Mouse (Mus musculus) kidney, postnatal 0 days (tissue): ENCODE measurements at regions not wholly inside any gene's neighbourhood (a gene's known extent, or its start where the extent isn't known, plus 50 kb on each side); places are given as distances from the start of the nearest gene placed in this dataset.
A peak's percentile ranks its signal among the peaks of the same experiment; 100 is the strongest.

Experiments used
- ATAC-seq: fragments of 200-750 bp; cut with Nextera tagmentation; replicated peaks from 2 replicates; pipeline ENCODE4 v1.8.0; 2017; ENCODE audit warnings: low read depth, moderate number of reproducible peaks, moderate TSS enrichment, moderate library complexity; ENCODE audit not compliant: low FRiP score
- DNase-seq: peaks from one replicate; pipeline ENCODE4 v3.0.0-alpha.2; 2016; ENCODE audit warnings: low spot score
- H3K27ac ChIP-seq: fragments of 300-500 bp; sonication (generic); 2 replicates; pipeline ENCODE4 v1.5.1; 2014; ENCODE audit warnings: mild to moderate bottlenecking
- H3K27me3 ChIP-seq: fragments of 300-500 bp; sonication (generic); 2 replicates; pipeline ENCODE4 v1.6.1; 2014; ENCODE audit warnings: low read length, mixed read lengths; ENCODE audit not compliant: insufficient read depth
- H3K36me3 ChIP-seq: fragments of 300-500 bp; sonication (generic); 2 replicates; pipeline ENCODE4 v1.6.1; 2014; ENCODE audit warnings: low read length, mixed read lengths; ENCODE audit not compliant: insufficient read depth
- H3K4me1 ChIP-seq: fragments of 300-500 bp; sonication (generic); replicated peaks from 2 replicates; pipeline ENCODE4 v1.6.1; 2014; ENCODE audit warnings: antibody characterized with exemption, low read length, mixed read lengths; ENCODE audit not compliant: insufficient read depth
- H3K4me2 ChIP-seq: fragments of 300-500 bp; sonication (generic); 2 replicates; pipeline ENCODE4 v1.6.1; 2014; ENCODE audit warnings: mild to moderate bottlenecking, low read length, moderate library complexity, mixed read lengths
- H3K4me3 ChIP-seq: fragments of 300-500 bp; sonication (generic); replicated peaks from 2 replicates; pipeline ENCODE4 v1.5.1; 2014; ENCODE audit warnings: low read depth, low read length
- H3K9ac ChIP-seq: fragments of 300-500 bp; sonication (generic); 2 replicates; pipeline ENCODE4 v1.6.1; 2014; ENCODE audit warnings: low read depth, low read length
- H3K9me3 ChIP-seq: fragments of 300-500 bp; sonication (generic); replicated peaks from 2 replicates; pipeline ENCODE4 v1.6.1; 2016; ENCODE audit warnings: low read length, inconsistent platforms, mixed read lengths
- CTCF ChIP-seq: IDR thresholded peaks from 2 replicates; pipeline ENCODE4 v1.5.1; 2016; ENCODE audit warnings: antibody characterized with exemption, low read depth, mild to moderate bottlenecking, moderate library complexity
- WGBS: fragments of 180-500 bp; shearing (Covaris S2); extraction: QIAGEN DNeasy Blood & Tissue Kit; methylation state at CpG from one replicate; pipeline ENCODE4 v1.1.7; 2014; 5-methylcytosine and 5-hydroxymethylcytosine counted together

DNA sequence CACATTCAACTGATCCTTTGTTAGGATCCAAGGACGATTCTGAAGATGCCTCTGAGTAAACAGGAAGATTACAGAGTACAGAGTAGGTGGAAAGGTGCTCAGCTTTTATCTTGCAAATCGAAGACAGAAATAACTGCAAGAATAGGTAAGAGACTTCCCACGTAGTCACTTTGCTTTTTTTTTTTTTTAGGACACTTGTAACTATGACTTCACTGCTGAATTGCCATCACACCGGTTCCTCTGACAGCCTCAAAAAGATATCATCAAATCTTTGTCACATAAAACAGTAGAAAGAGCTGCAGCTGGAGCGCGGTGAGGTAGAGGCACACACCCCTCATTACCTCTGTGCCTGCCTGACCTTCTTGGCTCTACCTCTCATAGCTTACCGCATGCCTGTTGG is 83.1 kb upstream of the Plcl2 start:
- DNase-seq (no peak), ATAC-seq (no peak)
- H3K4me2 ChIP-seq = no peak overlapping the region
- no peaks in the 10 kb centered on the region for H3K9me3 ChIP-seq
- no peaks in the 10 kb centered on the region for H3K27me3 ChIP-seq
- H3K9ac ChIP-seq = no peak overlapping the region
- no peak overlapping the region for H3K27ac ChIP-seq
- no peaks in the 10 kb centered on the region for H3K4me1 ChIP-seq
- no peak overlapping the region for H3K4me3 ChIP-seq
- no peak for TF ChIP-seq CTCF
- H3K36me3 ChIP-seq = no peaks in the 10 kb centered on the region
- WGBS = 78% methylated on average over 7 of the region's 7 CpGs

DNA sequence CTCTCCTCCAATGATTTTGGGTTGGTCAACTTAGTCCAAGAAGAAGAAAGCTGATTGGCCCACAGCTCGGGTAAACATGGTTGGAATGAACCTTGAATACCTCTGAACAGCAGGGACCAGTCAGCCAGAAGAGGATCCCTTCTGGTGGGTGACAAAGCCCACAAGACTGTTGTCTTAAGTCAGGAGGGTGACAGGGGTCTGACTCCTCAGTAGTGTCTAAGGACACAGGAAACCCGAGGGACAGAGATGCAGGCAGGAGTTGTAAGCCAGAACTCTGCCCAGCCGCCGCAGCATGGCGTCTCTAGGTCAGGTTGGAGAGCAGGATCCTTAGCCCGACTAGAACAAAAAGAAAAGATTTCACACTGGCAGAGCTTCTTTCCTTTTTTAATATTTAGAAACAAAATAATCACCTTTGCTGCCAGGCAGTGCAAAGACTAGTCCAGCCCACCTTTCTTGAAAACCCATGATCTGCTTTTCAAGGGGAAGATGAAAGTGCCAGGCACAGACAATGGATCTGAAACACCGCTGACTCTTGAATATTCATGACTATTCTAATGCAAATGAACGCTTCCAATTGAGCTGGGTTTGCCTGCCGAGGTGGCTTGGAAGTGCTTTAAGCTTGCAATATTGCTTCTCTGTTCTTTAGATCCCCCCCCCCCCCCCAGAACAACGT is 81.7 kb upstream of the Plcl2 start:
- Histone ChIP-seq H3K27me3 (no peaks in the 10 kb centered on the region), H3K9ac (no peak overlapping the region), H3K4me1 (no peaks in the 10 kb centered on the region), H3K4me3 (no peak overlapping the region), H3K9me3 (no peaks in the 10 kb centered on the region), H3K4me2 (peak overlapping the region; percentile 10; the same call in 1 of the 2 replicates), H3K27ac (no peak overlapping the region), H3K36me3 (no peaks in the 10 kb centered on the region)
- no peak for DNase-seq
- WGBS = 26% methylated on average over 10 of the region's 10 CpGs
- no peak for ATAC-seq
- TF ChIP-seq CTCF = no peak

DNA sequence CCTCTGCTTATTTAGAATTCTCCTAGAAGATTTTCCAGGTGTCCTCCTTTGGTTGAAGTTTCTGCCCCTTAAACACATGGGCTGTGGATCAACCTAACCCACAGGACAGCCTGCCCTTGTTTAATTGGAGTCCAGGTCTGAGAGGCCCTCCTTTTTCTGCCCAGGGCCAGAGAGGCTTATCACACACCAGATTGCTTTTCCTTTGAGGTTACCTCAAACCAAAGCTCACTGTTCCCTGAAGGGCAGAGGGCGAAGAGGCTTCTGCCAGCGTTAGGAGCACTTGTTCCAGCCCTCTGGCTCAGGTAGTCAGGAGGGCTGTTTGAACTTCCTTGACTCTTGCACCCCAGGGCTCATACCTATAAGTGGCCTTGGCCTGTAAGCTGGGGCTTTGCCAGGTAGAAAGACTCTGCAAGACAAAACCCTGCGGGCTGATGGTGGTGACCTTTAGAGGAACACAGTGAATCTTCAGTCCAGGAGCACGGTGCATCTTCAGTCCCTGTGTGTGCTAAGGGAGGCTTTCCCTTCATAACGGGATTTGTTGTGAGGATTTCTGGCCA is 81.1 kb upstream of the Plcl2 start:
- no peaks in the 10 kb centered on the region for H3K9me3 ChIP-seq
- H3K36me3 ChIP-seq = no peaks in the 10 kb centered on the region
- no peak overlapping the region for H3K4me3 ChIP-seq
- H3K9ac ChIP-seq = no peak overlapping the region
- no peak for TF ChIP-seq CTCF
- no peak overlapping the region for H3K4me2 ChIP-seq
- H3K27me3 ChIP-seq = no peaks in the 10 kb centered on the region
- DNase-seq (no peak), ATAC-seq (no peak)
- H3K4me1 ChIP-seq = no peaks in the 10 kb centered on the region
- 63% methylated on average over 5 of the region's 5 CpGs for WGBS
- no peak overlapping the region for H3K27ac ChIP-seq

DNA sequence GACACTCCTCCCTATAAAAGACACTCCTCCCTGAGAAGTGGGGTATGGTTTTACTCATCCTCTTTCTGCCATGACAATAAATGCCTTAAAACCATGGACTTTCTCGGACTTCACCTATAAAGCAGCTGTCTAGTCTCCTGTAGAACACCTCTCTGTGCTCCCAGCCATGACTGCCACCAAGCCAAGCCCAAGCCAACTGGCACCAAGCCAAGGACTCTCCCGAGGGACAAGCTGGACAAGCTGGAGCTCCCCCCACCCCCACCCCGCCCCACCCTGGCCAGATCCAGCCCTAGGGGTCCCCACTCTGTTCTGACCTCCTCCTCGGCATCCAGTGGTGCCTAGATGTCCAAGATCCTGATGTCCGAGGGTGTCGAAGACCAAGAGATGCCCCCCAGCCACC is 76.6 kb upstream of the Plcl2 start:
- WGBS = 74% methylated on average over 6 of the region's 6 CpGs
- no peak overlapping the region for H3K9ac ChIP-seq
- no peak for TF ChIP-seq CTCF

DNA sequence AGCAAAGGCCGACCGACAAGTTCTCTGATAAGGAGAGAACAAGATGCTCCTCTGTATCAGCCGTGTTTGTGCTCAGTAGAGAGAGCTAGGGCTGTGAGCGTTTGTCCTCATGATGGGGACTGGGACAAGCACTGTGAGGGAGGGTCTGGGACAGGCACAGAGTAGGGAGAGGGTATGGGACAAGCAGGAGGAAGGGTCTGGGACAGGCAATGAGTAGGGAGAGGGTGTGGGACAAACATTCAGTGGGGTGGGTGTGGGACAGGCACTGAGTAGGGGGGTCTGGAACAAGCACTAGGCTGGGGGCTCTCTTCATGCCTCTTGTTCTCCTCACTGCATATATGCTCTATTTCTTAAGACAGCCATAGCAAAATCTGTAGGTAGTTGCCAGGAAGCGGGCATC is 70.2 kb upstream of the Plcl2 start:
- Histone ChIP-seq H3K27me3 (no peaks in the 10 kb centered on the region), H3K27ac (no peak overlapping the region), H3K4me2 (no peak overlapping the region), H3K4me3 (no peak overlapping the region), H3K9me3 (no peaks in the 10 kb centered on the region), H3K9ac (no peak overlapping the region), H3K36me3 (no peaks in the 10 kb centered on the region), H3K4me1 (no peaks in the 10 kb centered on the region)
- DNase-seq (no peak), ATAC-seq (no peak)
- 83% methylated on average over 5 of the region's 5 CpGs for WGBS
- TF ChIP-seq CTCF = no peak

More for the DNA sequence above, 76.6 kb upstream of the Plcl2 start:
- DNase-seq (no peak), ATAC-seq (no peak)
- Histone ChIP-seq H3K27me3 (no peaks in the 10 kb centered on the region), H3K4me2 (no peak overlapping the region), H3K36me3 (no peaks in the 10 kb centered on the region), H3K9me3 (no peaks in the 10 kb centered on the region), H3K4me1 (no peaks in the 10 kb centered on the region), H3K27ac (no peak overlapping the region), H3K4me3 (no peak overlapping the region)

DNA sequence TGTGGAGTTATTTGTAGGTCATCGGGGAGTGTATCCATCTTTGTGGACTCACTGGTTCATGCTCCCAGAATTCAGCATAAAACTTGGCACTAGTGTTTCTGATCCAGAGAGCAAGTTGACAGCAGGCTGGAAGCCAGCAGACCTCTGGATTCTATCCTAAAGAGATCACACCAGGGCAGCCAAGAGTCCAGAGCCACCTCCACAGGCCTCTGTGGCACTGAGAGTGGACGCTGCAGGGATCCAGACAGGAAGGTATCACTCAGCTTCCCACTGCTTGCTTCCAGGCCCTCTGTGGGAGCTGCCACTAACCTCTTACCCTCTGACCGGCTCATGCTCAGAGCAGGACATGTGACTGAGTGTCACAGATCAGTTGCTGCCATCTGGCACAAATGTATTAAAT is 69.8 kb upstream of the Plcl2 start:
- Histone ChIP-seq H3K4me3 (no peak overlapping the region), H3K27me3 (no peaks in the 10 kb centered on the region), H3K4me1 (no peaks in the 10 kb centered on the region), H3K9ac (no peak overlapping the region), H3K27ac (no peak overlapping the region), H3K9me3 (no peaks in the 10 kb centered on the region), H3K4me2 (no peak overlapping the region), H3K36me3 (no peaks in the 10 kb centered on the region)
- ATAC-seq (0 out of 2 replicates have a peak, but pooled peaks have one; percentile 29), DNase-seq (no peak)
- 36% methylated on average over 3 of the region's 3 CpGs for WGBS
- no peak for TF ChIP-seq CTCF
